Mouse (Mus musculus) heart, embryonic 14.5 days (tissue): ENCODE data around the gene Eogt. TPM values are rescaled to one million over a fixed set of nuclear protein-coding genes. Genes with fewer than 3 reads are reported as not detected.

ENCODE experiments used
- ATAC-seq: fragments of 200-750 bp; cut with Nextera tagmentation; 2 replicates; pipeline ENCODE4 v1.8.0; 2017; ENCODE audit warnings: low read depth, moderate TSS enrichment; ENCODE audit not compliant: insufficient number of reproducible peaks, insufficient read depth, low FRiP score
- H3K27ac ChIP-seq, 2 experiments: fragments of 200-500 bp in 1 of 2; fragments of 300-500 bp in 1 of 2; sonication (generic) in 1 of 2; replicated peaks in 1 of 2; 2 replicates each; pipeline ENCODE4 v1.5.1; 2012 to 2014; ENCODE audit warnings: low read depth in 2 of 2, low read length in 2 of 2, control low read depth in 1 of 2, mild to moderate bottlenecking in 1 of 2, mixed read lengths in 1 of 2; ENCODE audit not compliant: control insufficient read depth in 1 of 2, insufficient read depth in 1 of 2
- H3K27me3 ChIP-seq: fragments of 300-500 bp; sonication (generic); 2 replicates; pipeline ENCODE4 v1.6.1; 2014; ENCODE audit warnings: mild to moderate bottlenecking, low read length, control low read depth; ENCODE audit not compliant: control insufficient read depth, insufficient read depth
- H3K36me3 ChIP-seq: fragments of 300-500 bp; sonication (generic); 2 replicates; pipeline ENCODE4 v1.6.1; 2014; ENCODE audit warnings: mild to moderate bottlenecking, control low read depth, low read length, mixed read lengths; ENCODE audit not compliant: control insufficient read depth, insufficient read depth
- H3K4me1 ChIP-seq, 2 experiments: fragments of 200-500 bp in 1 of 2; fragments of 300-500 bp in 1 of 2; sonication (generic) in 1 of 2; 2 replicates each; pipeline ENCODE4 v1.6.1; 2012 to 2014; ENCODE audit warnings: low read length in 2 of 2, control low read depth in 1 of 2, mixed read lengths in 1 of 2; ENCODE audit not compliant: control insufficient read depth in 2 of 2, insufficient read depth in 2 of 2
- H3K4me2 ChIP-seq: fragments of 300-500 bp; sonication (generic); 2 replicates; pipeline ENCODE4 v1.6.1; 2014; ENCODE audit warnings: mild to moderate bottlenecking, low read length
- H3K4me3 ChIP-seq, 2 experiments: fragments of 200-500 bp in 1 of 2; fragments of 300-500 bp in 1 of 2; sonication (generic) in 1 of 2; 2 replicates each; pipeline ENCODE4 v1.5.1; 2012 to 2014; ENCODE audit warnings: low read length in 2 of 2, mild to moderate bottlenecking in 2 of 2, control low read depth in 1 of 2, low read depth in 1 of 2, moderate library complexity in 1 of 2; ENCODE audit not compliant: control insufficient read depth in 1 of 2, insufficient read depth in 1 of 2
- H3K9ac ChIP-seq: fragments of 300-500 bp; sonication (generic); 2 replicates; pipeline ENCODE4 v1.6.1; 2014; ENCODE audit warnings: mild to moderate bottlenecking, low read length
- H3K9me3 ChIP-seq: fragments of 300-500 bp; sonication (generic); 2 replicates; pipeline ENCODE4 v1.6.1; 2016; ENCODE audit warnings: low read length, control low read depth; ENCODE audit not compliant: control insufficient read depth
- WGBS: fragments of 180-500 bp; shearing (Covaris S2); extraction: QIAGEN DNeasy Blood & Tissue Kit; methylation state at CpG from one replicate; pipeline ENCODE4 v1.1.7; 2014; 5-methylcytosine and 5-hydroxymethylcytosine counted together
- polyA plus RNA-seq: library from polyadenylated mRNA; unstranded; fragments of >200 nt; fragmentation: Nextera tagmentation; extraction: Ambion mirVana; gene quantifications from 2 replicates; pipeline ENCODE4 v1.2.1, GENCODE M21; 2014

The Eogt gene
- polyA plus RNA-seq, 1 experiment from 2014 or later = 14.6 TPM

GRCm38 (mm10) chr6:97145156-97145555 is 3.8 kb downstream of the Eogt start:
- no peak overlapping the region for H3K9ac ChIP-seq

GRCm38 (mm10) chr6:97144359-97144758 is 4.6 kb downstream of the Eogt start:
- Histone ChIP-seq H3K4me2 (no peak overlapping the region), H3K9ac (no peak overlapping the region), H3K27ac (0 out of 4 replicates have a peak overlapping the region, but pooled peaks of 1 of the 2 experiments have one; percentile 1), H3K9me3 (0 out of 2 replicates have a peak, but pooled peaks cover 2% of the 10 kb centered on the region), H3K27me3 (no peaks in the 10 kb centered on the region), H3K4me1 (peaks cover 9 to 16% of the 10 kb centered on the region in 2 experiments), H3K36me3 (peaks cover 53% of the 10 kb centered on the region), H3K4me3 (no peak overlapping the region)
- no peak for ATAC-seq
- WGBS = 46% methylated on average over 7 of the region's 7 CpGs

More at GRCm38 (mm10) chr6:97145156-97145555, 3.8 kb downstream of the Eogt start:
- H3K36me3 ChIP-seq = peaks cover 45% of the 10 kb centered on the region
- no peaks in the 10 kb centered on the region for H3K9me3 ChIP-seq
- H3K4me1 ChIP-seq = peaks cover 9 to 18% of the 10 kb centered on the region in 2 experiments
- no peak overlapping the region for H3K27ac ChIP-seq
- no peak overlapping the region for H3K4me2 ChIP-seq
- no peaks in the 10 kb centered on the region for H3K27me3 ChIP-seq
- 86% methylated on average over 7 of the region's 7 CpGs for WGBS
- ATAC-seq = no peak
- no peak overlapping the region for H3K4me3 ChIP-seq

GRCm38 (mm10) chr6:97142611-97143010 is 6.4 kb downstream of the Eogt start:
- 0 out of 2 replicates have a peak, but pooled peaks cover 2% of the 10 kb centered on the region for H3K9me3 ChIP-seq
- peaks cover 6 to 13% of the 10 kb centered on the region in 2 experiments for H3K4me1 ChIP-seq
- H3K4me3 ChIP-seq = no peak overlapping the region
- ATAC-seq = no peak
- peaks cover 60% of the 10 kb centered on the region for H3K36me3 ChIP-seq
- H3K9ac ChIP-seq = no peak overlapping the region
- H3K27me3 ChIP-seq = no peaks in the 10 kb centered on the region
- H3K27ac ChIP-seq = no peak overlapping the region
- WGBS = 38% methylated on average over 8 of the region's 8 CpGs
- no peak overlapping the region for H3K4me2 ChIP-seq

GRCm38 (mm10) chr6:97141811-97142210 is 7.2 kb downstream of the Eogt start:
- WGBS = 78% methylated on average over 7 of the region's 7 CpGs
- ATAC-seq = no peak

GRCm38 (mm10) chr6:97132707-97133303 is 16.2 kb downstream of the Eogt start:
- Histone ChIP-seq H3K9me3 (no peaks in the 10 kb centered on the region), H3K27me3 (no peaks in the 10 kb centered on the region), H3K4me2 (no peak overlapping the region), H3K27ac (no peak overlapping the region), H3K36me3 (peaks cover 69% of the 10 kb centered on the region), H3K9ac (no peak overlapping the region), H3K4me1 (no peaks in the 10 kb centered on the region), H3K4me3 (no peak overlapping the region)
- ATAC-seq = no peak
- WGBS = 85% methylated on average over 5 of the region's 5 CpGs

More at GRCm38 (mm10) chr6:97141811-97142210, 7.2 kb downstream of the Eogt start:
- Histone ChIP-seq H3K9me3 (0 out of 2 replicates have a peak, but pooled peaks cover 2% of the 10 kb centered on the region), H3K27ac (no peak overlapping the region), H3K4me1 (peaks cover 4 to 5% of the 10 kb centered on the region in 2 experiments; a peak in 2 of 4 replicates), H3K4me3 (no peak overlapping the region), H3K36me3 (peaks cover 60% of the 10 kb centered on the region), H3K4me2 (no peak overlapping the region), H3K27me3 (no peaks in the 10 kb centered on the region), H3K9ac (no peak overlapping the region)

- H3K4me3 ChIP-seq = no peak overlapping the region
- no peaks in the 10 kb centered on the region for H3K27me3 ChIP-seq
- WGBS = 56% methylated on average over 4 of the region's 4 CpGs
- ATAC-seq = no peak
- H3K36me3 ChIP-seq = peaks cover 71% of the 10 kb centered on the region
- H3K4me1 ChIP-seq = no peaks in the 10 kb centered on the region
- H3K4me2 ChIP-seq = no peak overlapping the region
- no peaks in the 10 kb centered on the region for H3K9me3 ChIP-seq
- no peak overlapping the region for H3K9ac ChIP-seq
- no peak overlapping the region for H3K27ac ChIP-seq
Observed at GRCm38 (mm10) chr6:97131808-97132207, 17.2 kb downstream of the Eogt start.

GRCm38 (mm10) chr6:97130979-97131378 is 18.0 kb downstream of the Eogt start:
- WGBS = 65% methylated on average over 5 of the region's 5 CpGs
- H3K4me1 ChIP-seq = no peaks in the 10 kb centered on the region
- no peak overlapping the region for H3K9ac ChIP-seq
- no peak overlapping the region for H3K4me2 ChIP-seq
- peaks cover 75% of the 10 kb centered on the region for H3K36me3 ChIP-seq
- no peak overlapping the region for H3K27ac ChIP-seq
- H3K27me3 ChIP-seq = no peaks in the 10 kb centered on the region
- ATAC-seq = no peak
- no peaks in the 10 kb centered on the region for H3K9me3 ChIP-seq
- no peak overlapping the region for H3K4me3 ChIP-seq
